In genomic region chr12:84206525-84206924, GRCm38 (mm10) we compare ENCODE assay signal across 9 mouse cellular contexts. TPM values are rescaled to one million over a fixed set of nuclear protein-coding genes. Genes with fewer than 3 reads are reported as not detected.
A peak's percentile ranks its signal among the peaks of the same experiment; 100 is the strongest.
DNase-seq lines count a peak whose midpoint lies in the region; ATAC-seq and TF ChIP-seq lines count a peak whose summit lies in the region.
"Had no signal": no experiment of that assay in that cellular context is flagged by ENCODE, and none has a peak within 500 bp of the region (broad histone marks: within the 10 kb centered on the region; RNA-seq: fewer than 3 reads in every experiment).

No protein-coding gene starts in this region.

- H3K4me3 ChIP-seq in kidney, embryonic 14.5 days (ENCODE audit: low read length) = no peak overlapping the region
- H3K4me3 ChIP-seq in brown adipose tissue, adult 24 weeks (ENCODE audit: insufficient read depth, low read depth, low read length) = no peak overlapping the region
- no peak overlapping the region for H3K4me3 ChIP-seq in layer of hippocampus, adult 2 months

- H3K27ac ChIP-seq in kidney, embryonic 14.5 days (ENCODE audit: low read depth, low read length) = no peak overlapping the region
- H3K27ac ChIP-seq in brown adipose tissue, adult 24 weeks (replicated peaks; ENCODE audit: low read depth, low read length) = 0 out of 2 replicates have a peak overlapping the region, but pooled peaks have one; percentile 28
- no peak overlapping the region for H3K27ac ChIP-seq in layer of hippocampus, adult 2 months

- TF ChIP-seq CTCF in layer of hippocampus, adult 2 months (conservative IDR thresholded peaks at IDR 0.05) = no peak

- H3K4me1 ChIP-seq in kidney, embryonic 14.5 days (ENCODE audit: control insufficient read depth, insufficient read depth, low read length) = peaks cover 18% of the 10 kb centered on the region
- peaks cover 84% of the 10 kb centered on the region for H3K4me1 ChIP-seq in brown adipose tissue, adult 24 weeks (ENCODE audit: control insufficient read depth, insufficient read depth, insufficient read length, low read length)

- no peaks in the 10 kb centered on the region for H3K9me3 ChIP-seq in kidney, embryonic 14.5 days (ENCODE audit: control insufficient read depth, low read length)

- WGBS in kidney, embryonic 14.5 days = 56% methylated on average over 7 of the region's 7 CpGs

- no peaks in the 10 kb centered on the region for H3K27me3 ChIP-seq in kidney, embryonic 14.5 days (ENCODE audit: control insufficient read depth, insufficient read depth, low read length)
- H3K27me3 ChIP-seq: Patski had no signal

- ATAC-seq in kidney, embryonic 14.5 days (ENCODE audit: low FRiP score, low TSS enrichment) = no peak
- ATAC-seq: Patski had no signal

- no peak overlapping the region for H3K4me2 ChIP-seq in kidney, embryonic 14.5 days (replicated peaks; ENCODE audit: low read depth, low read length)

- no peaks in the 10 kb centered on the region for H3K36me3 ChIP-seq in kidney, embryonic 14.5 days (ENCODE audit: control insufficient read depth, insufficient read depth, low read length)

- peak; percentile 71 for DNase-seq in kidney, adult 11 months
- DNase-seq in kidney, postnatal 14 days = peak; percentile 77
- DNase-seq in spleen, postnatal 10 days (ENCODE audit: low spot score in 2 of 2) = peak; percentile 57 to 62
- DNase-seq in layer of hippocampus, adult 2 months (ENCODE audit: low spot score in 2 of 2) = no peak
- no peak for DNase-seq in cerebellum, adult 11 months
- no peak for DNase-seq in cerebellum, postnatal 14 days

- no peak overlapping the region for H3K9ac ChIP-seq in kidney, embryonic 14.5 days (ENCODE audit: low read depth, low read length)

RNA-seq across cellular contexts. Expression of gene Elmsan1, which starts 12.2 kb away (rescaled TPM):
- 5.8 and 9.3 TPM in 2 replicates for polyA plus RNA-seq in kidney, embryonic 14.5 days (2014; fragmentation: Nextera tagmentation; extraction: Ambion mirVana)
- polyA plus RNA-seq in brown adipose tissue, adult 24 weeks (2012; ENCODE audit: insufficient read depth, insufficient read length, missing spikeins) = 6.9 and 9.5 TPM in 2 replicates
- 10 to 100 TPM; 24.6 to 27.2 TPM for total RNA-seq in layer of hippocampus, adult 2 months (2021)

RNA-seq across cellular contexts. Expression of gene Pnma1, which starts 58.2 kb away (rescaled TPM):
- polyA plus RNA-seq in kidney, embryonic 14.5 days (2014; fragmentation: Nextera tagmentation; extraction: Ambion mirVana) = 0.24 and 0.51 TPM in 2 replicates
- polyA plus RNA-seq in brown adipose tissue, adult 24 weeks (2012; ENCODE audit: insufficient read depth, insufficient read length, missing spikeins) = not detected in 2 replicates
- 1 to 10 TPM; 2.8 to 3.8 TPM for total RNA-seq in layer of hippocampus, adult 2 months (2021)

Comparison
In these comparisons a context has a peak if more than half of its experiments do, and no peak if none do; other contexts are left out.
1. DNase-seq: peak in kidney, adult 11 months (single experiment), kidney, postnatal 14 days (single experiment) and spleen, postnatal 10 days (2 of 2); none in layer of hippocampus, adult 2 months (0 of 2), cerebellum, adult 11 months (single experiment) and cerebellum, postnatal 14 days (0 of 2).